Mouse (Mus musculus) ES-Bruce4 (cell line): Measurements from ENCODE around the gene Rgs21.

Experiments
- CTCF ChIP-seq: IDR thresholded peaks from one replicate; pipeline ENCODE4 v1.8.1; 2011; ENCODE audit warnings: low read depth, low read length
- POLR2A ChIP-seq: IDR thresholded peaks from one replicate; pipeline ENCODE4 v1.8.1; 2011; ENCODE audit warnings: low read length; ENCODE audit not compliant: insufficient read depth

DNA sequence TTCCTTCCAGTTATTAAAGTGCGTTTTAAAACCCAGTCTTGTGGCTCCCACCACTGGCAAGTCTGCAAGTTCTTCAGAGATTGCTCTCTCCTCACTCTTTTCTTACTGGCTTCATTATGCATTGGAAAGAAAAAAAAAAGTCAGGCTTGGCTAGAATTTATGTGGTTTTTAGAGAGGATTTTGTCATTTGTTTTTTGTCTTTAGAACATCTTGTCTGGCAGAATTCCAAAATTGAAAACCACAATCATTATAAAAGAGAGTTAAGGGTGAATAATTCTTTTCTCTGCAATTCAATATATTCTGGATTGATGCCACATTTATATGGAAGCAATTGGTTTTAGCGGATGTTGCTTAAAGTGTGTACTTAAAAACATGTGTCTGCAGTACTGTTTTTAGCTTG lies 35.5 kb upstream of the Rgs21 start:
- TF ChIP-seq CTCF = no peak
- TF ChIP-seq POLR2A = no peak
